Mouse (Mus musculus): ENCODE measurements around the gene Trip12. TPM values are rescaled to one million over a fixed set of nuclear protein-coding genes. Genes with fewer than 3 reads are reported as not detected.

The Trip12 gene
- polyA plus RNA-seq, 1 experiment from 2014 or later, result 105 TPM

DNA sequence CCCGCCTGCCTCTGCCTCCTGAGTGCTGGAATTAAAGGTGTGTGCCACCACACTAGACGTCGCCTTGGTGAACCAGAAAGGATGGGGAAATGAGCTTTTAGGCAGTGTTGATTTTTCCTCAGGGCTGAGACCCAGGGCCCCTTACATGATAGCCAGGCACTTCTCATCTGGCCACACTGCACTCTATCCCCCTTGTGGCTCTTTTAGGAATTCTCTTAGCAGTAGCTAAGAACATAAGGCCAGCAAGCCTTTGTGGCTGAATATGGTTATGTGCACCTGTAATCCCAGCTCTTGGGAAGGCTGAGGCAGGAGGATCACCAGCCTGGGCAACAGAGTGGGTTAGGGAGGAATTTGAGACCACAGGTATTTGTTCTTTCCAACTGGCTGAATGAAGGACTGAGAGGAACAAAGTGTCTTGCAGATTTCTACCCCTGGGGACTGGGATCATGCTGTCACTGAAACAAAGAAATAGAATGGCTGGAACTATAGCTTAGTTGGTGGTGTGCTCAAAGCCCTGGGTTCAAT lies 26.5 kb upstream of the Trip12 start:
- no peaks in the 10 kb centered on the region for H3K36me3 ChIP-seq (ENCODE audit: control insufficient read depth, insufficient read depth, low read length)
- H3K9ac ChIP-seq (ENCODE audit: low read depth, low read length), result no peak overlapping the region
- 93% methylated on average over 3 of the region's 3 CpGs for WGBS
- no peaks in the 10 kb centered on the region for H3K27me3 ChIP-seq (ENCODE audit: control insufficient read depth, insufficient read depth, low read length)
- H3K4me1 ChIP-seq (replicated peaks; ENCODE audit: control insufficient read depth, insufficient read depth, low read length), result no peaks in the 10 kb centered on the region
- H3K9me3 ChIP-seq (ENCODE audit: control insufficient read depth, low read length), result no peaks in the 10 kb centered on the region
- DNase-seq (ENCODE audit: low spot score), result no peak
- H3K4me2 ChIP-seq (replicated peaks; ENCODE audit: low read depth, low read length), result no peak overlapping the region
- H3K4me3 ChIP-seq (ENCODE audit: low read depth, low read length), result no peak overlapping the region
- ATAC-seq (ENCODE audit: low FRiP score), result no peak
- no peak overlapping the region for H3K27ac ChIP-seq (ENCODE audit: low read depth, low read length)

DNA sequence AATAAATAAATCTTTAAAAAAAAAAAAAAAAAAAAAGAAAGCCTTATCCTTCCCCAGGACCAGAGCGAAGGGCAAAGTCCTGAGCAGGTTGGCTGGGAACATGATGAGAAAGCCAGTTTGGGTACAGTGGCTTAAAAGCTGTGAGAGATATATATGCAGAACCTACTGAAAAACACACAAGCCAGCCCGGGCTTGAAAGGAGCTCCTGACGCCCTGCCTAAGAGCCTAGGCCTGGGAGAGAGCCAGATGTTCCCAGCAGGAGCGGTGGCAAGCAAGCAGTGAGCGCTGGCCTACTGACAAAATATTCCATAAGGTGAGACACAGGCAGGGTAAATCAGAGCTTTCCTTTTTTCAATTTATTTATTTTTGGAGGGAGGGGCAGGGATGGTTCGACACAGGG lies 25.9 kb upstream of the Trip12 start:
- Histone ChIP-seq H3K9me3 (ENCODE audit: control insufficient read depth, low read length) (no peaks in the 10 kb centered on the region), H3K4me2 (replicated peaks; ENCODE audit: low read depth, low read length) (no peak overlapping the region), H3K36me3 (ENCODE audit: control insufficient read depth, insufficient read depth, low read length) (no peaks in the 10 kb centered on the region), H3K27me3 (ENCODE audit: control insufficient read depth, insufficient read depth, low read length) (no peaks in the 10 kb centered on the region), H3K9ac (ENCODE audit: low read depth, low read length) (no peak overlapping the region), H3K27ac (ENCODE audit: low read depth, low read length) (no peak overlapping the region), H3K4me1 (replicated peaks; ENCODE audit: control insufficient read depth, insufficient read depth, low read length) (no peaks in the 10 kb centered on the region), H3K4me3 (ENCODE audit: low read depth, low read length) (no peak overlapping the region)
- no peak for DNase-seq (ENCODE audit: low spot score)
- ATAC-seq (ENCODE audit: low FRiP score), result no peak
- WGBS, result 88% methylated on average over 6 of the region's 6 CpGs

DNA sequence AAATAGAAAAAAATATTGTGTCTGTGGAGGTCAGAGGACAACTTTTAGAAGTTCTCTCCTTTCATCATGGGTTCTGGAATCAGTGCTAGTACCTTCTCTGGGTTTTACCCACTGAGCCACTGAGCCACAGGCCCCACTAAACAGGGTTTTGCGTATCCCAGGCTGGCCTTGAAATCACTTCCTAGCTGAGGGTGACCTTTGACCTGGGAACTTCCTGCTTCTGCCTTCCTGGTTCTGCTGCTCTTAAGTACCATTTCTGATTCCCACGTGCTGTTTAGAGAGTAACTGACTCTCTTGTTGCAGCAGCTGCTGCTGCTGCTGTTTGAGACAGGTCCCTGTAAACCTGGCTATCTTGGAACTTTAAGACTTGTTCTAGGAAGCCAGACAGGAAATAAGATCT lies 24.3 kb upstream of the Trip12 start:
- 65% methylated on average over 2 of the region's 2 CpGs for WGBS
- H3K27me3 ChIP-seq (ENCODE audit: control insufficient read depth, insufficient read depth, low read length), result no peaks in the 10 kb centered on the region

DNA sequence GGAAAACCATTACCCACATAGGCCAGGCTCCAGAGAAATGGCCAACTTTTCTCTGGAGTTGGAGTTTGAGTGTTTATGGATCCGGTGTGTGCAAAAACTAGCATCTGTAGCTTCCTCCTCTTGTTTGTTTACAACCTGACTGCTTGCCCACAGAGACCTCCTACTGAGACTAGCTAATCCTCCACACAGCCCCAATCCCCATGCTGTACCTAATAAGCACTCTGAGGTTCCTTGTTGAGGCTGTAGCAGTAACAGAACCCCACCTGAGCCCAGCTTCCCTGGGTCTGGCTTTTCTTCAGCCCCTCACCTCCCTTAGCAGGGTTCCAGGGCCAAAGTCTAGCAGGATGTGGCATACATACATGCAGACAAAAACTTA lies 20.9 kb upstream of the Trip12 start:
- H3K27me3 ChIP-seq (ENCODE audit: control insufficient read depth, insufficient read depth, low read length), result no peaks in the 10 kb centered on the region
- H3K27ac ChIP-seq (ENCODE audit: low read depth, low read length), result no peak overlapping the region
- no peak overlapping the region for H3K4me3 ChIP-seq (ENCODE audit: low read depth, low read length)
- no peak overlapping the region for H3K4me2 ChIP-seq (replicated peaks; ENCODE audit: low read depth, low read length)
- H3K9me3 ChIP-seq (ENCODE audit: control insufficient read depth, low read length), result no peaks in the 10 kb centered on the region
- no peaks in the 10 kb centered on the region for H3K4me1 ChIP-seq (replicated peaks; ENCODE audit: control insufficient read depth, insufficient read depth, low read length)
- ATAC-seq (ENCODE audit: low FRiP score) (no peak), DNase-seq (ENCODE audit: low spot score) (no peak)
- 88% methylated on average over 1 of the region's 1 CpGs for WGBS
- no peak overlapping the region for H3K9ac ChIP-seq (ENCODE audit: low read depth, low read length)
- H3K36me3 ChIP-seq (ENCODE audit: control insufficient read depth, insufficient read depth, low read length), result no peaks in the 10 kb centered on the region

More for the DNA sequence above, 24.3 kb upstream of the Trip12 start:
- DNase-seq (ENCODE audit: low spot score) (no peak), ATAC-seq (ENCODE audit: low FRiP score) (no peak)
- no peaks in the 10 kb centered on the region for H3K9me3 ChIP-seq (ENCODE audit: control insufficient read depth, low read length)
- H3K4me1 ChIP-seq (replicated peaks; ENCODE audit: control insufficient read depth, insufficient read depth, low read length), result no peaks in the 10 kb centered on the region
- H3K9ac ChIP-seq (ENCODE audit: low read depth, low read length), result no peak overlapping the region
- H3K4me2 ChIP-seq (replicated peaks; ENCODE audit: low read depth, low read length), result no peak overlapping the region
- no peak overlapping the region for H3K4me3 ChIP-seq (ENCODE audit: low read depth, low read length)
- H3K27ac ChIP-seq (ENCODE audit: low read depth, low read length), result no peak overlapping the region
- H3K36me3 ChIP-seq (ENCODE audit: control insufficient read depth, insufficient read depth, low read length), result no peaks in the 10 kb centered on the region

DNA sequence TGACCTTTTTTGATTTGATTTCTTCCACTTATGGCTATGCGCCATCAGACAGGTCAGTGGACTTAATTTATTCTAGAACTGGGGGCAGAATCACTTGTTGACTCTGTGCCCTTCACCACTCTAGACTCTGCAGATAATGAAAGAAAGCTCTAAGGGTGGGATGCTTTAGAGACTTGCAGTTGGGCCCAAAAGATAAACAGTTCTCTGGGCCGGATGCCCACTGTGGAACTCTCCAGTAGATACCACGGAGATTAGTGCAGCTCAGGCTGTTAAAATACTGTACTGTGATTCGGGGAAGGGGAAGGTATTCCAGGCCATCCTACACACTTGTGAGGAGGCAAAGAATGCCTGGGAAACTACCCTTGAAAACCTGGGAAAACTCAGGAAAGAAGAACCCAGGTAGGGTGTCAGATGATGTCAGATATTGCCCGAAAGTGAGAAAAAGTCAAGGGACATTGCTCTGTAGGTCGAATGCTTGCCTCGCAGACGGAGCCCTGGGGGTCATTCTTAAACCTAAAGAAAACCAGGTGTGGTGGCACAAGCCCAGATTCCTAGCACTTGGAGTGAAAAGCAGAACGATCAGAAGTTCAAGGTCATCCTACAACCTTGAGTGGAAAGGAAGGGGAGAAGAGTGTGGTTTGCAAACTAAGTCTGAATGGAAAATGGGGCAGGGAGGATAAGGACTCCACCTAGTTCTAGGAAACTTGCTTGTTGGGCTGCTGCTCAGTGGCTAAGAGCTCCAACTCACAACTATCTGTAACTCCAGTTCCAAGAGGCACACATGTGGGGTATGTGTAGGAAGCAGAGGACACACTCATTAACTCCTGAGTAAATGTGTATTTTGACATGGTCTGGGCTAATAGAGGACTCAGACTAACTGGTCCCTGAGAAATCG lies 20.3 kb upstream of the Trip12 start:
- no peak for ATAC-seq (ENCODE audit: low FRiP score)
- H3K4me3 ChIP-seq (ENCODE audit: low read depth, low read length), result no peak overlapping the region
- no peaks in the 10 kb centered on the region for H3K9me3 ChIP-seq (ENCODE audit: control insufficient read depth, low read length)
- H3K4me2 ChIP-seq (replicated peaks; ENCODE audit: low read depth, low read length), result no peak overlapping the region
- H3K9ac ChIP-seq (ENCODE audit: low read depth, low read length), result no peak overlapping the region
- 84% methylated on average over 10 of the region's 10 CpGs for WGBS
- DNase-seq (ENCODE audit: low spot score), result no peak
- no peak overlapping the region for H3K27ac ChIP-seq (ENCODE audit: low read depth, low read length)
- H3K36me3 ChIP-seq (ENCODE audit: control insufficient read depth, insufficient read depth, low read length), result no peaks in the 10 kb centered on the region
- no peaks in the 10 kb centered on the region for H3K27me3 ChIP-seq (ENCODE audit: control insufficient read depth, insufficient read depth, low read length)
- no peaks in the 10 kb centered on the region for H3K4me1 ChIP-seq (replicated peaks; ENCODE audit: control insufficient read depth, insufficient read depth, low read length)

DNA sequence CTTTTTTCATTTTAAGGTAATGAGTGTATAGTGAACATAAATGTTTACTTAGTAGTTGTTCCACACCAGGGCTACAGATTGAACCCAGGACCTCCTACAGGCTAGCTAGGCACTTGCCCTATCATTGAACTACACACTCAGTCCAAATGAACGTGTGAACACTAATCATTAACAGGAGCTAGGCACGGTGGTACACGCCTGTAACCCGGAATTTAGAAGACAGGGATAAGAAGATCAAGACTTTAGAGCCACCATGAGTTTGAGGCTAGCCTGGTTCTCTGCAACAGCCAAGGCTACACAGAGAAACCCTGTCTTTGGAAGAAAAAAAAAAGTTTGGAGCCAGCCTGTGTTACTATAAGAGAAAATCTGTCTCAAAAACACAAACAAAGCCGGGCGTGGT lies 19.3 kb upstream of the Trip12 start:
- Histone ChIP-seq H3K4me3 (ENCODE audit: low read depth, low read length) (no peak overlapping the region), H3K9me3 (ENCODE audit: control insufficient read depth, low read length) (no peaks in the 10 kb centered on the region), H3K4me1 (replicated peaks; ENCODE audit: control insufficient read depth, insufficient read depth, low read length) (no peaks in the 10 kb centered on the region), H3K9ac (ENCODE audit: low read depth, low read length) (no peak overlapping the region), H3K4me2 (replicated peaks; ENCODE audit: low read depth, low read length) (no peak overlapping the region), H3K27ac (ENCODE audit: low read depth, low read length) (no peak overlapping the region), H3K27me3 (ENCODE audit: control insufficient read depth, insufficient read depth, low read length) (no peaks in the 10 kb centered on the region), H3K36me3 (ENCODE audit: control insufficient read depth, insufficient read depth, low read length) (no peaks in the 10 kb centered on the region)
- WGBS, result 90% methylated on average over 6 of the region's 6 CpGs
- DNase-seq (ENCODE audit: low spot score) (no peak), ATAC-seq (ENCODE audit: low FRiP score) (no peak)

DNA sequence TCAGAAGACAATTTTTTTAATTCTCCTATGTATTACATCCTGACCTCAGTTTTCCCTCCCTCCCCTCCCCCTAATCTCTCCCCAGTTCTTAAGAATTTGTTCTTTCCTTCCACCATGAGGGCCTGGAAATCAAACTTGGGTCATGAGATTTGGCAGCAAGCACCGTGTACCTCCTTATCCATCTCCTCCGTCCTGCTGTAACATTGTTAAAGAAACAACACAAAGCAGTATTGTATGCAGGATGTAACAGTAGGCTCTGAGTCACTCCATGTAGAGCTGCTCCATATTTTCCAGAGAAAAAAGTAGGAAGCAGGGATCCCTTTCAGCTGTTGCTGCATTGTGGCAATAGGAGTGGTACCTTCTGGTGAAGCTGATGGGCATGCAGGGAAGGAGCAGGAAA lies 15.4 kb upstream of the Trip12 start:
- Histone ChIP-seq H3K36me3 (ENCODE audit: control insufficient read depth, insufficient read depth, low read length) (no peaks in the 10 kb centered on the region), H3K9me3 (ENCODE audit: control insufficient read depth, low read length) (no peaks in the 10 kb centered on the region), H3K4me3 (ENCODE audit: low read depth, low read length) (no peak overlapping the region), H3K9ac (ENCODE audit: low read depth, low read length) (no peak overlapping the region), H3K4me1 (replicated peaks; ENCODE audit: control insufficient read depth, insufficient read depth, low read length) (no peaks in the 10 kb centered on the region), H3K27me3 (ENCODE audit: control insufficient read depth, insufficient read depth, low read length) (no peaks in the 10 kb centered on the region), H3K4me2 (replicated peaks; ENCODE audit: low read depth, low read length) (no peak overlapping the region), H3K27ac (ENCODE audit: low read depth, low read length) (no peak overlapping the region)
- ATAC-seq (ENCODE audit: low FRiP score) (no peak), DNase-seq (ENCODE audit: low spot score) (no peak)
- 87% methylated on average over 2 of the region's 2 CpGs for WGBS

DNA sequence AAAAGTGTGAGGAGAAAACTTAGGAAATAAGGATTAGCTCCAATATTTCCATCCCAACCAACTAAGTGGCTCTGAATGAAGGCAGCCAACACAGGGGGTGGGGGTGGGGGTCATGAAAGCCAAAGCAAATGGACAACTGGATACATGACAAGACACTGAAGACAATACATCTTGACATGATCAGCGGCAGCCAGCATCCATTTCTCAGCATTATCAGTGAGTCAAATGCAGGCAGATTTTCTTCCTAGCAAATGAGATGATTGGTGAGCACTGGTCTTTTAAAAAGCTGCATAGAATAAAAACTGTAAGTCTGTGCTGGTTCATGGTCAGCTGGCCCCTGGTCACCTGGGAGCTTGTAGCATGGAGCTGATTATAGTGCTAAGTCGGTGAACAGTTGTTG lies 14.7 kb upstream of the Trip12 start:
- no peak overlapping the region for H3K4me2 ChIP-seq (replicated peaks; ENCODE audit: low read depth, low read length)
- 92% methylated on average over 2 of the region's 2 CpGs for WGBS
- no peaks in the 10 kb centered on the region for H3K36me3 ChIP-seq (ENCODE audit: control insufficient read depth, insufficient read depth, low read length)
- DNase-seq (ENCODE audit: low spot score), result no peak
- no peaks in the 10 kb centered on the region for H3K9me3 ChIP-seq (ENCODE audit: control insufficient read depth, low read length)
- no peak overlapping the region for H3K9ac ChIP-seq (ENCODE audit: low read depth, low read length)
- H3K4me1 ChIP-seq (replicated peaks; ENCODE audit: control insufficient read depth, insufficient read depth, low read length), result no peaks in the 10 kb centered on the region
- ATAC-seq (ENCODE audit: low FRiP score), result no peak
- no peak overlapping the region for H3K27ac ChIP-seq (ENCODE audit: low read depth, low read length)
- no peaks in the 10 kb centered on the region for H3K27me3 ChIP-seq (ENCODE audit: control insufficient read depth, insufficient read depth, low read length)
- no peak overlapping the region for H3K4me3 ChIP-seq (ENCODE audit: low read depth, low read length)

DNA sequence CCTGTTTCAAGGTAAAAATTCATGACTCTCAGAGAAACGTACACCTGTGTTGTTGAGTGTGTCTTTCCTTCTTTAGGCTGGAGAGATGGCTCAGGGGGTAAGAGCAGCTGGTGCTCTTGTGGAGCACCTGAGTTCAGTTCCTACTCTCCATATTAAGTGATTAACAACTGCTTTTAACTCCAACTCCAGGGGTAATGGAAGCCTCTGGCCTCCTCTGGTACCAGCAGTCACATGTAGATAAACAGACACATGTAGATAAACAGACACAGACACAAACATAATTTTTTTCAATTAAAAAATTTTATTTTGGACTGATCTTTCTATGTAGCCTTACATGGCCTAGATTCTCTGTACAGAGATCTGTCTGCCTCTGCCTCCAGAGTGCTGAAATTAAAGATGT lies 13.4 kb upstream of the Trip12 start:
- H3K27ac ChIP-seq (ENCODE audit: low read depth, low read length), result no peak overlapping the region
- no peaks in the 10 kb centered on the region for H3K4me1 ChIP-seq (replicated peaks; ENCODE audit: control insufficient read depth, insufficient read depth, low read length)
- no peak overlapping the region for H3K4me3 ChIP-seq (ENCODE audit: low read depth, low read length)
- H3K36me3 ChIP-seq (ENCODE audit: control insufficient read depth, insufficient read depth, low read length), result no peaks in the 10 kb centered on the region
- WGBS, result 88% methylated on average over 1 of the region's 1 CpGs
- no peaks in the 10 kb centered on the region for H3K27me3 ChIP-seq (ENCODE audit: control insufficient read depth, insufficient read depth, low read length)
- H3K9me3 ChIP-seq (ENCODE audit: control insufficient read depth, low read length), result no peaks in the 10 kb centered on the region
- H3K4me2 ChIP-seq (replicated peaks; ENCODE audit: low read depth, low read length), result no peak overlapping the region
- ATAC-seq (ENCODE audit: low FRiP score) (no peak), DNase-seq (ENCODE audit: low spot score) (no peak)
- no peak overlapping the region for H3K9ac ChIP-seq (ENCODE audit: low read depth, low read length)
